Mouse (Mus musculus) right cerebral cortex, postnatal 10 days (tissue): ENCODE measurements around the gene Rpp14.
"Not testable (repeated sequence)": the region's sequence is repeated elsewhere in the genome, so short reads cannot be mapped to it uniquely, and the experiment has no call there.

Source experiments
- DNase-seq, 2 experiments: peaks; one replicate each; pipeline ENCODE4 v3.0.0; 2021; ENCODE audit warnings: low spot score in 2 of 2

Rpp14 gene

GRCm38 (mm10) chr14:8114756-8115155 lies 34.6 kb downstream of the Rpp14 start:
- no peak for DNase-seq

- DNase-seq = no peak
Measured at GRCm38 (mm10) chr14:8115772-8116171, 35.6 kb downstream of the Rpp14 start.

GRCm38 (mm10) chr14:8117371-8117770 lies 37.2 kb downstream of the Rpp14 start:
- no peak for DNase-seq

GRCm38 (mm10) chr14:8119454-8119853 lies 39.3 kb downstream of the Rpp14 start:
- no peak for DNase-seq

GRCm38 (mm10) chr14:8119904-8120303 lies 39.7 kb downstream of the Rpp14 start:
- DNase-seq = no peak

GRCm38 (mm10) chr14:8123141-8123540 lies 43.0 kb downstream of the Rpp14 start:
- no peak for DNase-seq

GRCm38 (mm10) chr14:8123611-8124010 lies 43.4 kb downstream of the Rpp14 start:
- not testable (repeated sequence) for DNase-seq

- no peak for DNase-seq
Measured at GRCm38 (mm10) chr14:8124046-8124881, 44.1 kb downstream of the Rpp14 start.

- DNase-seq = no peak
Measured at GRCm38 (mm10) chr14:8127971-8128370, 47.8 kb downstream of the Rpp14 start.

GRCm38 (mm10) chr14:8132789-8133188 lies 52.6 kb downstream of the Rpp14 start:
- no peak for DNase-seq

- DNase-seq = no peak
Measured at GRCm38 (mm10) chr14:8134234-8134633, 54.1 kb downstream of the Rpp14 start.

GRCm38 (mm10) chr14:8135130-8135529 lies 55.0 kb downstream of the Rpp14 start:
- DNase-seq = peak in 1 of 2 experiments; percentile 59

GRCm38 (mm10) chr14:8139724-8140710 lies 59.9 kb downstream of the Rpp14 start:
- peak; percentile 43 to 44 for DNase-seq

- DNase-seq = no peak
Measured at GRCm38 (mm10) chr14:8141131-8141530, 61.0 kb downstream of the Rpp14 start.
